Mouse (Mus musculus): ENCODE results near the gene Sptb. TPM values are rescaled to one million over a fixed set of nuclear protein-coding genes. Genes with fewer than 3 reads are reported as not detected.

Sptb gene
- polyA plus RNA-seq, 1 experiment from 2014 or later = 13.4 TPM

DNA sequence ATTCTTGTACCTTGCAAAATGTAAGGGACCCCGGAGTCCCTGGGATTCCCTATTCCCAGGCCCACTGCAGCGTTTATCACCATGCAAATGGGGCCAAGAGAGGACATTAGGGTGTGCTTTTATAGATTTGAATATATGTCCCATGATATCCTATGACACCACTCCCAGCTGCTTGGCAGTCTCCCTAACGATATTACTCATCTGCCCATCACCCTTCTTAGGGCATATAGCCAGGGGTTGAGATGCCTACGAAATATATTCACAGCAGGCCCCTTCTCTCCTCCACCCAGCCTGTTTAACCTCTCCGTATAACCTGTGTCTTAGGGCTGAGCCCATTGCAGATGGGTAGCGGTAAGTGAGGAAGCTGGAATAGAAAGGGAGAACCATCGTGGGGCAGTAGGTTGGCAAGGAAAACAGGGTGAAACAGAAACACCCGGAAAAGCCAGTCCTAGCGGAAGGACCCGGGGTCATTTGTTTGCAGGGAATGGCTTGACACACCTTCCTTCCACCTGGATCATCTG is 169.6 kb downstream of the Sptb start:
- Histone ChIP-seq H3K27ac (ENCODE audit: poor library complexity, severe bottlenecking) (no peak overlapping the region), H3K4me1 (replicated peaks) (peaks cover 42% of the 10 kb centered on the region), H3K36me3 (peaks cover 4% of the 10 kb centered on the region; the same call in 1 of the 2 replicates), H3K4me3 (no peak overlapping the region), H3K9ac (no peak overlapping the region), H3K9me3 (replicated peaks) (no peaks in the 10 kb centered on the region), H3K27me3 (replicated peaks) (no peaks in the 10 kb centered on the region), H3K4me2 (no peak overlapping the region)
- ATAC-seq (ENCODE audit: insufficient number of reproducible peaks, low FRiP score) = no peak
- WGBS = 73% methylated on average over 10 of the region's 10 CpGs

DNA sequence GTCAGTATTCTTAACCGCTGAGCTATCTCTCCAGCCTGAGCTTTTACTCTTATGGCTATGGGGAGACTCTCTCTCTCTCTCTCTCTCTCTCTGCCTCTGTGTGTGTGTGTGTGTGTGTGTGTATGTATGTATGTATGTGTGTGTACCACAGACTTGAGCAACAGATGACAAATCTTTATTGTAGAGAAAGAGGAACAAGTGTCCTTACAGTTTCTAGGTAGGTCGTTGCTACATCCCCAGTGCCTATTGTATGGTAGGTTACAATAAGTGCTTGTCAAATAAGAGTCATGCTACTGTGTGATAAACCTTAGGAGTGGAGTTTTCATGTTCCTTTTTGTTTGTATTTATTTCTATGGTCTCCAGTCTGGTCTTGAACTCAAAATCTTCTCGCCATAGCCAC is 170.2 kb downstream of the Sptb start:
- WGBS = 87% methylated on average over 3 of the region's 3 CpGs
- H3K4me1 ChIP-seq (replicated peaks) = peaks cover 42% of the 10 kb centered on the region
- no peak for ATAC-seq (ENCODE audit: insufficient number of reproducible peaks, low FRiP score)

DNA sequence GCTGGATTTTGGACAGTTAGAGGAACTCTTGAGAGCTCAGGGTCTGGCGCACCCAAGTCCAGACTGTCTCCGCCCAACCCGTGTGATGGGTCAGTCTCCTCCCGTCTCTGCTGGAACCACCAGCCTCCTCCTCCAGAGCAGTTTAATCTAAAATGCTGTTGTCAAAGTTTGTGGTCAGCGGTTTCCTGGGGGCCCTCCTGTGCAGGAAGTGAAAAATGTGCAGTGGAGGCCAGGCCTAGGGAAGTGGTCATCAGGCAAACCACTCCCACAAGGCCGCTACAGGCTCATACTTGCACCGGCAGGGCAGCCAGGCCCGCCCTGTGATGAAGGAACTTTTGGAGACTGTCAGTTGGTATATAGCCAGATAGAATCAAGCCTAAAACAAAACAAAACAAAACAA is 172.9 kb downstream of the Sptb start:
- Histone ChIP-seq H3K4me1 (replicated peaks) (peaks cover 47% of the 10 kb centered on the region), H3K27me3 (replicated peaks) (no peaks in the 10 kb centered on the region), H3K9me3 (replicated peaks) (no peaks in the 10 kb centered on the region), H3K4me3 (no peak overlapping the region), H3K9ac (no peak overlapping the region), H3K27ac (ENCODE audit: poor library complexity, severe bottlenecking) (no peak overlapping the region), H3K4me2 (no peak overlapping the region), H3K36me3 (peaks cover 4% of the 10 kb centered on the region; the same call in 1 of the 2 replicates)
- no peak for ATAC-seq (ENCODE audit: insufficient number of reproducible peaks, low FRiP score)
- 72% methylated on average over 8 of the region's 8 CpGs for WGBS

More for the DNA sequence above, 170.2 kb downstream of the Sptb start:
- H3K4me2 ChIP-seq = no peak overlapping the region
- no peaks in the 10 kb centered on the region for H3K27me3 ChIP-seq (replicated peaks)
- no peak overlapping the region for H3K27ac ChIP-seq (ENCODE audit: poor library complexity, severe bottlenecking)
- peaks cover 4% of the 10 kb centered on the region; the same call in 1 of the 2 replicates for H3K36me3 ChIP-seq
- H3K9me3 ChIP-seq (replicated peaks) = no peaks in the 10 kb centered on the region
- H3K9ac ChIP-seq = no peak overlapping the region
- H3K4me3 ChIP-seq = no peak overlapping the region

- Histone ChIP-seq H3K9ac (0 out of 2 replicates have a peak overlapping the region, but pooled peaks have one; percentile 4), H3K36me3 (peaks cover 4% of the 10 kb centered on the region; the same call in 1 of the 2 replicates), H3K4me3 (no peak overlapping the region), H3K27ac (ENCODE audit: poor library complexity, severe bottlenecking) (peak overlapping the region; percentile 59), H3K4me1 (replicated peaks) (peaks cover 47% of the 10 kb centered on the region), H3K27me3 (replicated peaks) (no peaks in the 10 kb centered on the region), H3K4me2 (peak overlapping the region; percentile 84), H3K9me3 (replicated peaks) (no peaks in the 10 kb centered on the region)
- ATAC-seq (ENCODE audit: insufficient number of reproducible peaks, low FRiP score) = no peak
- 43% methylated on average over 8 of the region's 8 CpGs for WGBS
Observed at GRCm38 (mm10) chr12:76536591-76537153, 173.7 kb downstream of the Sptb start.

GRCm38 (mm10) chr12:76535471-76535900 is 174.9 kb downstream of the Sptb start:
- Histone ChIP-seq H3K4me3 (peak overlapping the region; percentile 77), H3K27me3 (replicated peaks) (peaks cover 10% of the 10 kb centered on the region), H3K27ac (ENCODE audit: poor library complexity, severe bottlenecking) (peak overlapping the region; percentile 82; the same call in 1 of the 2 replicates), H3K4me2 (peak overlapping the region; percentile 84), H3K9me3 (replicated peaks) (no peaks in the 10 kb centered on the region), H3K9ac (peak overlapping the region; percentile 88), H3K36me3 (peaks cover 4% of the 10 kb centered on the region; the same call in 1 of the 2 replicates), H3K4me1 (replicated peaks) (peaks cover 40% of the 10 kb centered on the region)
- ATAC-seq (ENCODE audit: insufficient number of reproducible peaks, low FRiP score) = peak; percentile 28; the same call in 1 of the 2 replicates
- 38% methylated on average over 9 of the region's 9 CpGs for WGBS

DNA sequence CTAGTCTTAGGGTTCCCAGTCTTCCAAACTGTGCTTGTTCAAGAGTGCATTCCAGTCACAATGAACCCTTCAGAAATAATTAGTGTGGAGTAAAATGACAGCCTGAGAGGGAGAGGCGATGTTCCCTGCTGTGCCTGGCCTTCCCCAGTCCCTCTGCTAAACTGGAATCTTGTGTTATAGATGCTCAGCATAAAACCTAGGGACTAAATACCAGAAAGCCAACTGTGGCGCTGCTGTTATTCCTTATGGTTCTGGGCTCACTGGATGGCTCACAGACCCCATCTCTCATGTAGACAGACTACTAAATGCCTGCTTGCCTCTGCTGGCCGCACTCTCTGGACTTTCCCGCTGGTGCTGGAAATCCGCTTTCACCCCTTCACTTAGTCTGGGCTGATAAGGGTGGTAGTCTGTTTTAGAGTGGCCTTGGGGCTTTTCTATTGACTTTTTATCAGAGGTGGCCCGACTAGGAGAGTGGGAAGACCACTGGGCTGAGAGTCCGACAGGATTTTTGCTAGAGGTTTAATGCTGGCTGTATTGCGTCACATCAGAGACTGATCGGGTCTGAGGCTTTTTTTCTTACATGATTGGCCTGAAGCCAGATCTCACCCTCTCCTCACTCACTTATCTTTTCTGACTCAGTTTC is 175.6 kb downstream of the Sptb start:
- peaks cover 4% of the 10 kb centered on the region; the same call in 1 of the 2 replicates for H3K36me3 ChIP-seq
- H3K9ac ChIP-seq = peak overlapping the region; percentile 88
- WGBS = 8% methylated on average over 9 of the region's 9 CpGs
- H3K4me1 ChIP-seq (replicated peaks) = peaks cover 39% of the 10 kb centered on the region
- peak overlapping the region; percentile 82 for H3K27ac ChIP-seq (ENCODE audit: poor library complexity, severe bottlenecking)
- no peak for ATAC-seq (ENCODE audit: insufficient number of reproducible peaks, low FRiP score)
- H3K9me3 ChIP-seq (replicated peaks) = no peaks in the 10 kb centered on the region
- peaks cover 13% of the 10 kb centered on the region for H3K27me3 ChIP-seq (replicated peaks)
- H3K4me3 ChIP-seq = peak overlapping the region; percentile 77
- H3K4me2 ChIP-seq = peak overlapping the region; percentile 84

DNA sequence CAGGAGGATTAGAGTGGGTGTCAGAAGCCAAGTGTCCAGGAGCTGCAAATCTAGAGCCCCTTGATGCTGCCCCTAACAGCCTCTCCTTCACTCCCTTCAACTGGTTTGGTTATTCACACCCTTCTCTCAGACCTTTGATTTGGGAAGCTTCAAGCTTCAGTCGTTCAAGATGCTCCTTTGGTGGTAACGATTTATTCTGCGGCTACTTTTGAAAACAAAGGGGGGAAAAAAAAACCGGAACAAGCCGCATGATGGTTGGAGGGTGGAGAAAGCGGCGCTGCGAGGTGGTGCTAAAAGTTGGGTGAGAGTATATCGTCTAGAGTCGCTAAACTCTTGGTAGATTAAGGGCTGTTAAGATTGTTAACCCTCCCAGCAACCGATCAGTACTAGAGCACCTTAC is 176.1 kb downstream of the Sptb start:
- H3K36me3 ChIP-seq = no peaks in the 10 kb centered on the region
- peak overlapping the region; percentile 82 for H3K27ac ChIP-seq (ENCODE audit: poor library complexity, severe bottlenecking)
- no peak for ATAC-seq (ENCODE audit: insufficient number of reproducible peaks, low FRiP score)
- H3K4me3 ChIP-seq = peak overlapping the region; percentile 77
- peak overlapping the region; percentile 88 for H3K9ac ChIP-seq
- H3K4me2 ChIP-seq = peak overlapping the region; percentile 84
- peaks cover 15% of the 10 kb centered on the region for H3K27me3 ChIP-seq (replicated peaks)
- WGBS = 2% methylated on average over 11 of the region's 11 CpGs
- no peaks in the 10 kb centered on the region for H3K9me3 ChIP-seq (replicated peaks)
- H3K4me1 ChIP-seq (replicated peaks) = peaks cover 39% of the 10 kb centered on the region

- WGBS = under 1% methylated on average over 61 of the region's 74 CpGs
- Histone ChIP-seq H3K27ac (ENCODE audit: poor library complexity, severe bottlenecking) (peak overlapping the region; percentile 82), H3K36me3 (no peaks in the 10 kb centered on the region), H3K4me2 (peak overlapping the region; percentile 84), H3K4me3 (peak overlapping the region; percentile 77), H3K4me1 (replicated peaks) (peaks cover 39% of the 10 kb centered on the region), H3K9ac (peak overlapping the region; percentile 88), H3K27me3 (replicated peaks) (peaks cover 15% of the 10 kb centered on the region), H3K9me3 (replicated peaks) (no peaks in the 10 kb centered on the region)
- ATAC-seq (ENCODE audit: insufficient number of reproducible peaks, low FRiP score) = peak; percentile 86
Observed at GRCm38 (mm10) chr12:76533377-76534222, 176.7 kb downstream of the Sptb start.

DNA sequence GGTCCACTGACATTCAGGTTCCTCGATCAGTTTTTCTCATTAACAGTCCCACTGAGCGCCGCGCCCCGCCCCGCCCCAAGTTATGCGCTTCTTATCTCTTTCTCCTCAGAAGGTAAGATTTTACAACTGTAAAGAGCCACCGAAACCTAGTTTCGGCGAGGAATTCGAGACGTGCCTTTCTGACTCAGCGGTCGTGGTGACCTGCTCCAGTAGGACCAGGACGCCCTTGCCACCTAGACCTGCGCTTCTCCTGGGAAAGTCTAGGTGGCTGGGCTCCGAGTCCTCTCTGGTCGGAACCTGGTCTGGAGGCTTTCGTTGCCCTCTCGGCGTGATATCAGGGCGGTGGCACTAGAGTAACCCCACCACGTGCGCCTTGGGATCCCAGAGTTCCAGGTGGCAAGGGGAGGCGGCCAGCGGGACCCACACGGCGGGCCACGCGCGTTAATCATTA is 177.4 kb downstream of the Sptb start:
- Histone ChIP-seq H3K4me2 (peak overlapping the region; percentile 84), H3K4me1 (replicated peaks) (peaks cover 34% of the 10 kb centered on the region), H3K4me3 (peak overlapping the region; percentile 77), H3K9ac (peak overlapping the region; percentile 88), H3K27me3 (replicated peaks) (peaks cover 15% of the 10 kb centered on the region), H3K36me3 (no peaks in the 10 kb centered on the region), H3K9me3 (replicated peaks) (no peaks in the 10 kb centered on the region), H3K27ac (ENCODE audit: poor library complexity, severe bottlenecking) (peak overlapping the region; percentile 82)
- ATAC-seq (ENCODE audit: insufficient number of reproducible peaks, low FRiP score) = peak; percentile 45
- under 1% methylated on average over 31 of the region's 31 CpGs for WGBS

DNA sequence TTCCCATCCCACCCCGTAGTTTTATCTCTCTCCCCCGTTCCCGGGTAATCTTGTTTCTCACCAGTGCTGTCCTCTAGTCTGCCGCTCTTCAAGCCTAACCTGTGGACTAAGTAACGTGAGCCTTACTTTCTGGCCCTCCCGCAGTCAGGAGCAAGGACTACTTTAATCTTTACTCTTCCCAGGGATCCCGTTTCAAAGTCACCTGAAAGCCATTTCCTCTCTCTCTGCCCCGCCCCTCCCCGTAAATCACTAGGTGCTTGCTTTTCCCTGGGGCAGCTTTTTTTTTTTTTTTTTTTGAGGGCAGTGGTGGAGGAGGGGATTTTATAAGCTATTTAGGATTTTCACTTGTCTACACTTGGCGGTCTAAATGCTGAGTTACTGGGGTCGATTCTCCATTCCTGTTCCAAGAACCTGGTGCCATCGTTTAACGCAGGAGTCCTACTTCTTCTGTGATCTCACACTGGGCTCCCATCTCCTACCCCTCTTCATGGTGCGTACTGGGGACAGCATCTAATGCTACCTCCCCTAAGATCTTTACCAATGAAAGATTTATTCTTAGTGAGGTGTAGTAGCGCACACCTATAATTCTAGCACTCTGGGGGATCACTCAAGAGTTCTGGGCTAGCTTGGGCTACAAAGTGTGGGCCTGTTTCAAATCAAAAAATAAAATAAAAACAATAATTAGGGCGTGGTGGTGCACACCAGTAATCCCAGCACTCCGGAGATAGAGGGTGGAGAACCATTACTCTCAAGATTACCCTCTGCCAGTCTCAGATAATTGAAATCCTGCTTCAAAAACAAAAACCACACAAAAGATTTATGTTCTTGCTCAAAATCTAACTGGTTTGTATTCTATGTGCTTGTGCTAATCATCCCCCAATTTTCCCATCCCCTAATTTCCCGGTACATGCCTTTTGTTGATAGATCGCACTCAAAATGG is 178.1 kb downstream of the Sptb start:
- peak overlapping the region; percentile 88 for H3K9ac ChIP-seq
- peaks cover 15% of the 10 kb centered on the region for H3K27me3 ChIP-seq (replicated peaks)
- H3K36me3 ChIP-seq = no peaks in the 10 kb centered on the region
- H3K4me1 ChIP-seq (replicated peaks) = peaks cover 28% of the 10 kb centered on the region
- H3K9me3 ChIP-seq (replicated peaks) = no peaks in the 10 kb centered on the region
- no peak for ATAC-seq (ENCODE audit: insufficient number of reproducible peaks, low FRiP score)
- peak overlapping the region; percentile 84 for H3K4me2 ChIP-seq
- peak overlapping the region; percentile 77 for H3K4me3 ChIP-seq
- H3K27ac ChIP-seq (ENCODE audit: poor library complexity, severe bottlenecking) = no peak overlapping the region
- WGBS = 4% methylated on average over 19 of the region's 19 CpGs

Measured in heart, embryonic 12.5 days (tissue).